Mouse (Mus musculus) liver, embryonic 14.5 days (tissue): ENCODE data around the gene Gng8. TPM values are rescaled to one million over a fixed set of nuclear protein-coding genes. Genes with fewer than 3 reads are reported as not detected.

ENCODE experiments used
- ATAC-seq: fragments of 200-750 bp; cut with Nextera tagmentation; 2 replicates; pipeline ENCODE4 v1.8.0; 2017; ENCODE audit warnings: moderate number of reproducible peaks, mild to moderate bottlenecking, moderate library complexity; ENCODE audit not compliant: insufficient read depth
- DNase-seq, 3 experiments: peaks; one replicate each; pipeline ENCODE4 v3.0.0-alpha.2; 2012 to 2013; ENCODE audit warnings: low read depth in 3 of 3, low spot score in 3 of 3
- H3K27ac ChIP-seq: fragments of 300-500 bp; sonication (generic); 2 replicates; pipeline ENCODE4 v1.5.1; 2014; ENCODE audit warnings: moderate library complexity, mild to moderate bottlenecking, control low read depth, inconsistent platforms
- H3K27me3 ChIP-seq: fragments of 300-500 bp; sonication (generic); 2 replicates; pipeline ENCODE4 v1.6.1; 2014; ENCODE audit warnings: mild to moderate bottlenecking, low read length, moderate library complexity; ENCODE audit not compliant: control insufficient read depth, insufficient read depth
- H3K36me3 ChIP-seq: fragments of 300-500 bp; sonication (generic); replicated peaks from 2 replicates; pipeline ENCODE4 v1.6.1; 2014; ENCODE audit warnings: low read depth; ENCODE audit not compliant: control insufficient read depth, insufficient read depth
- H3K4me1 ChIP-seq, 2 experiments: fragments of 200-500 bp in 1 of 2; fragments of 300-500 bp in 1 of 2; sonication (generic) in 1 of 2; replicated peaks; 2 replicates each; pipeline ENCODE4 v1.6.1; 2012 to 2014; ENCODE audit warnings: antibody characterized with exemption in 1 of 2, inconsistent platforms in 1 of 2, low read length in 1 of 2; ENCODE audit not compliant: control insufficient read depth in 2 of 2, insufficient read depth in 2 of 2
- H3K4me2 ChIP-seq: fragments of 300-500 bp; sonication (generic); 2 replicates; pipeline ENCODE4 v1.6.1; 2014; ENCODE audit warnings: low read depth, mild to moderate bottlenecking, control low read depth, moderate library complexity
- H3K4me3 ChIP-seq, 2 experiments: fragments of 200-500 bp in 1 of 2; fragments of 300-500 bp in 1 of 2; sonication (generic) in 1 of 2; 2 replicates each; pipeline ENCODE4 v1.5.1; 2012 to 2014; ENCODE audit warnings: low read depth in 2 of 2, low read length in 2 of 2, mild to moderate bottlenecking in 2 of 2, control low read depth in 1 of 2, inconsistent platforms in 1 of 2, moderate library complexity in 1 of 2; ENCODE audit not compliant: insufficient read depth in 1 of 2
- H3K9ac ChIP-seq: fragments of 300-500 bp; sonication (generic); replicated peaks from 2 replicates; pipeline ENCODE4 v1.6.1; 2014; ENCODE audit warnings: mild to moderate bottlenecking, control low read depth, moderate library complexity
- H3K9me3 ChIP-seq: fragments of 300-500 bp; sonication (generic); 2 replicates; pipeline ENCODE4 v1.6.1; 2016; ENCODE audit warnings: low read length, mixed read lengths; ENCODE audit not compliant: control insufficient read depth
- CTCF ChIP-seq: IDR thresholded peaks from 2 replicates; pipeline ENCODE4 v1.5.1; 2016; ENCODE audit warnings: antibody characterized with exemption, low read depth, control low read depth
- EP300 ChIP-seq: IDR thresholded peaks from 2 replicates; pipeline ENCODE4 v1.6.1; 2016; ENCODE audit warnings: antibody characterized with exemption, low read depth
- WGBS: fragments of 180-500 bp; shearing (Covaris S2); extraction: QIAGEN DNeasy Blood & Tissue Kit; methylation state at CpG from one replicate; pipeline ENCODE4 v1.1.7; 2014; ENCODE audit not compliant: insufficient replicate concordance; 5-methylcytosine and 5-hydroxymethylcytosine counted together
- polyA plus RNA-seq, 2 experiments: library from polyadenylated mRNA; depleted of rRNA in 1 of 2; stranded (reverse) in 1 of 2; unstranded in 1 of 2; fragments of >200 nt; fragmentation: Nextera tagmentation in 1 of 2; extraction: Ambion mirVana in 1 of 2; gene quantifications; 2 replicates each; pipeline versions ENCODE4 v1.2.1 to v1.2.3; 2012 to 2014

Gene Gng8
- polyA plus RNA-seq, 2 experiments = 0.47 TPM; not detected in 1

DNA sequence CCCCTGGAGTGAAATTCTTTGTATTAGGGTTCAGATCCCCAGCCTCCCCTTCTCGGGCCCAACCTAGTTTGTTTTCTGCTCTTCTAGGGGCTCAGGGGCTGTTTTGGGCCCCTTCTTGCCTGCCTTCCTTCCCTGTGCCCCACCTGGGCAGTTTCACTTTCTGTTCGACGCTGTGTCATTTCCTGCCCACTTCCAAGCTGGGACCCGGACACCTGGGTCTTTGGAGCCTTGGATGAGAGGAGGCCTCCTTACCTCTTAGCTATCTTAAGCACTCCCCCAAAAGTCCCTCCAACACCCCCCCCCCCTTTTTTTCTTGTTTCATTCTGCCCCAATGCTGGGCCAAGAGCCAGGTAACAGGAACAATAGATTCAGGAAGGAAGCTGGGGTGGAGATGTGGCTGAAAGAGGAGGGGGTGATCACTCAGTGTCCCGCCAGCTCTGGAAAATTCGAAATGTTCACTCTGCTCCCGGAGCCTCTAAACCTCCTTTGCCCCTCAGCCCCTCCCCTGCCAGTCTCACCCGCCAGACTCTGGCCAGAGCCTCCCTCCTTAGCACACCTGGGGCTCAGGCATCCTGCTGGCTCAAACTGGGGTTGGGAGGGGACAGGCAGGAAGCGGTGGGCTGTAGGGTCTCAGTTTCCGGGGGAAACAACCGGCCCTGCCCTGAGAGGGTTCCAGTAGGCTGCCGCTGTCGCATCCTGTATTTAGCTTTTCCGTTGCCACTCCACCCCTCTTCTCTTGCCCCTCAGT is 46.3 kb upstream of the Gng8 start:
- Histone ChIP-seq H3K4me2 (peak overlapping the region; percentile 84), H3K4me3 (peak overlapping the region; percentile 58 to 68), H3K9ac (peak overlapping the region; percentile 80), H3K27me3 (no peaks in the 10 kb centered on the region), H3K27ac (no peak overlapping the region; the same call in 1 of the 2 replicates), H3K9me3 (no peaks in the 10 kb centered on the region), H3K36me3 (0 out of 2 replicates have a peak, but pooled peaks cover under 1% of the 10 kb centered on the region), H3K4me1 (peaks cover 16 to 17% of the 10 kb centered on the region in 2 experiments)
- TF ChIP-seq CTCF (no peak), EP300 (no peak)
- no peak for ATAC-seq
- DNase-seq = no peak
- 8% methylated on average over 14 of the region's 14 CpGs for WGBS

DNA sequence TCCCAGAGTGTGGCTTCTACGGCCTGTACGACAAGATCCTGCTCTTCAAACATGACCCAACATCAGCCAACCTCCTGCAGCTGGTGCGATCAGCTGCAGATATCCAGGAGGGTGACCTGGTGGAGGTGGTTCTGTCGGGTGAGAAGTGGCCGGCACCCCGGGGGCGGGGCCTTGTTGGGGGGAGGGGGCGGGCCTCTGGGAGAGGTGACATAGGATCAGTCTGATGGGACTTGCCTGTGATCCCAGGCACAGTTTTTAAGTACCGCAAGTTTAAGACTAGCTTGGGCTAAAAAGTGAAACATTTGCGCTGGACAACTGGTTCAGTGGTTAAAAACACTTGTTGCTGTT is 45.8 kb upstream of the Gng8 start:
- no peaks in the 10 kb centered on the region for H3K36me3 ChIP-seq
- TF ChIP-seq CTCF (no peak), EP300 (no peak)
- peak overlapping the region; percentile 84 for H3K4me2 ChIP-seq
- no peaks in the 10 kb centered on the region for H3K9me3 ChIP-seq
- no peak overlapping the region for H3K27ac ChIP-seq
- 25% methylated on average over 10 of the region's 10 CpGs for WGBS
- H3K27me3 ChIP-seq = no peaks in the 10 kb centered on the region
- DNase-seq (no peak), ATAC-seq (no peak)
- peak overlapping the region; percentile 58 to 68 for H3K4me3 ChIP-seq
- H3K9ac ChIP-seq = peak overlapping the region; percentile 80
- H3K4me1 ChIP-seq = peaks cover 16 to 17% of the 10 kb centered on the region in 2 experiments

DNA sequence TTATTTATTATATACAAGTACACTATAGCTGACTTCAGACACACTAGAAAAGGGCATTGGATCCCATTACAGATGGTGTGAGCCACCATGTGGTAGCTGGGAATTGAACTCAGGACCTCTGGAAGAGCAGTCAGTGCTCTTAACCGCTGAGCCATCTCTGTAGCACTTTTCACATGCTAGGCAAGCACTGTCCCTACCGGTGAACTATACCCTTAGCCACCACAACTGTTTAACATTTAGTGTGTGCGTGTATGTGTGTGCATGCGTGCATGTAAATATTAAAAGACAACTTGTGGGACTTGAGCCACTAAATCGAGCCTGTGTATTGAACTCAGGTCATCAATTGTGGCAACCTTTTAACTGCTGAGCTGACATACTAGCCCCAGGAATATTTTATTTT is 44.8 kb upstream of the Gng8 start:
- Histone ChIP-seq H3K27me3 (no peaks in the 10 kb centered on the region), H3K9ac (no peak overlapping the region), H3K4me2 (no peak overlapping the region), H3K36me3 (no peaks in the 10 kb centered on the region), H3K27ac (no peak overlapping the region), H3K4me3 (no peak overlapping the region), H3K9me3 (no peaks in the 10 kb centered on the region), H3K4me1 (peaks cover 16 to 17% of the 10 kb centered on the region in 2 experiments)
- TF ChIP-seq EP300 (no peak), CTCF (no peak)
- WGBS = 79% methylated on average over 5 of the region's 5 CpGs
- ATAC-seq (no peak), DNase-seq (no peak)

DNA sequence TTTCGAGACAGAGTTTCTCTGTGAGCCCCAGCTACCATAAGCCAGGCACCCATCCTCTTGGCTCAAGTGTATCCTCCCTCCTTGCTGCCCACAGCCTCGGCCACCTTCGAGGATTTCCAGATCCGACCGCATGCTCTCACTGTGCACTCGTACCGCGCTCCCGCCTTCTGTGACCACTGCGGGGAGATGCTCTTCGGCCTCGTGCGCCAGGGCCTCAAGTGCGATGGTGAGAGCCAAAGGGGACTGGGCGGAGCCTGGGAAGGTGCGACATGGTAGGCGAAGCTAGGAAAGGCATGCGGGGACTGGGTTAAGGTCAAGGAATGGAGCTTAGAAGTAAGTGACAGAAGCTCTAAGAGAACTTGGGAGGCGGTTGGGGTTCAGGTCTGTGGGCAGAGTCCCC is 44.1 kb upstream of the Gng8 start:
- no peak for ATAC-seq
- Histone ChIP-seq H3K9me3 (no peaks in the 10 kb centered on the region), H3K4me1 (peaks cover 11 to 17% of the 10 kb centered on the region in 2 experiments), H3K36me3 (no peaks in the 10 kb centered on the region), H3K9ac (no peak overlapping the region), H3K4me3 (no peak overlapping the region), H3K4me2 (no peak overlapping the region), H3K27ac (no peak overlapping the region), H3K27me3 (no peaks in the 10 kb centered on the region)
- WGBS = 84% methylated on average over 19 of the region's 19 CpGs
- DNase-seq = no peak
- TF ChIP-seq CTCF = no peak
- TF ChIP-seq EP300 = no peak

DNA sequence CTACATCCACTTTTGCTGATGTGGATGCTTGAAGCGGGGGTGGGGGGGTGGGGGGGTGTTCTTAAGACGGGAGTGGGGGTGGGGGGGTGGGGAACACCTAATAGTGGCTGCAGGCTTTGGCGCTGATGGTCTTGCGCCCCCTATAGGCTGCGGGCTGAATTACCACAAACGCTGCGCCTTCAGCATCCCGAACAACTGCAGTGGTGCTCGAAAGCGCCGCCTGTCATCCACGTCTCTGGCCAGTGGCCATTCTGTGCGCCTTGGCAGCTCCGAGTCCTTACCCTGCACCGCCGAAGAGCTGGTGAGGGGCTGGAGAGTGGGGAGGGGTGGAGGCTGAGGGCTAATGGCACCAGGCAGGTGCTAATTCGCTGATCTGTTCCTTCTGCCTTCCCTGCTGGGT is 43.0 kb upstream of the Gng8 start:
- Histone ChIP-seq H3K4me2 (no peak overlapping the region), H3K27me3 (no peaks in the 10 kb centered on the region), H3K9ac (no peak overlapping the region), H3K4me1 (peaks cover 11 to 17% of the 10 kb centered on the region in 2 experiments), H3K4me3 (no peak overlapping the region), H3K36me3 (no peaks in the 10 kb centered on the region), H3K27ac (no peak overlapping the region), H3K9me3 (no peaks in the 10 kb centered on the region)
- ATAC-seq = no peak
- 37% methylated on average over 17 of the region's 17 CpGs for WGBS
- TF ChIP-seq EP300 = no peak
- TF ChIP-seq CTCF = peak; percentile 83
- DNase-seq = no peak
